Mouse (Mus musculus) layer of hippocampus, adult 2 months (tissue): Measurements from ENCODE around the gene Ifne. TPM values are rescaled to one million over a fixed set of nuclear protein-coding genes. Genes with fewer than 3 reads are reported as not detected.
"Not testable (repeated sequence)": the region's sequence is repeated elsewhere in the genome, so short reads cannot be mapped to it uniquely, and the experiment has no call there.

Experiments used
- DNase-seq, 2 experiments: peaks; one replicate each; pipeline ENCODE4 v3.0.0; 2022; ENCODE audit warnings: low spot score in 2 of 2
- H3K27ac ChIP-seq: fragments of 200-600 bp; 2 replicates; pipeline ENCODE4 v1.8.1; 2022
- H3K4me3 ChIP-seq: fragments of 200-600 bp; 2 replicates; pipeline ENCODE4 v1.8.1; 2022; ENCODE audit warnings: mild to moderate bottlenecking
- CTCF ChIP-seq: fragments of 200-600 bp; conservative IDR thresholded peaks from 2 replicates; pipeline ENCODE4 v1.8.1; 2022; ENCODE audit warnings: antibody characterized with exemption, mild to moderate bottlenecking, moderate library complexity
- microRNA-seq, 2 experiments: library from miRNA; unstranded; fragments of <30 nt; microRNA quantifications; one replicate each; pipeline ENCODE4 v1.2.0; 2021
- total RNA-seq, 2 experiments: library from RNA; stranded (reverse); gene quantifications; 2 replicates each; pipeline ENCODE4 v1.2.3; 2021

The Ifne gene
- total RNA-seq, 2 experiments from 2014 or later = not detected

DNA sequence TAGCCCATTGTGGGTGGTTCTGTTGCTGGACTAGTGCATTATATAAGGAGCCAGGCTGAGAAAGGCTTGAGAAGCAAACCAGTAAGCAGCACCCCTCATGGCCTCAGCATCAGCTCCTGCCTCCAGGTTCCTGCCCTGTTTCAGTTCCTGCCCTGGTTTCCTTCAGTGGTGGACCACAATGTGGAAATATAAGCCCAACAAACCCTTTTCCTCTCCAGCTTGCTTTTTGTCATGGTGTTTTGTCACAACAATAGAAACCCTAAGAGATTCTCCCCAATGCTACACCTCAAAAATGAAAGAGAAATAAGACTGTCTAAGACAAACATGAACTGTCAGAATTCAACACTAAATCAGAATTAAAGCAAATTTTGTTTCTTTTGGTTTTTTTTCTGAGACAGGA is 20.8 kb downstream of the Ifne start:
- DNase-seq = no peak
- TF ChIP-seq CTCF = no peak
- H3K4me3 ChIP-seq = no peak overlapping the region
- no peak overlapping the region for H3K27ac ChIP-seq

- Histone ChIP-seq H3K27ac (no peak overlapping the region), H3K4me3 (no peak overlapping the region)
- no peak for TF ChIP-seq CTCF
- no peak for DNase-seq
These were observed 28.8 kb downstream of the Ifne start for GRCm38 (mm10) chr4:88851026-88851763.

DNA sequence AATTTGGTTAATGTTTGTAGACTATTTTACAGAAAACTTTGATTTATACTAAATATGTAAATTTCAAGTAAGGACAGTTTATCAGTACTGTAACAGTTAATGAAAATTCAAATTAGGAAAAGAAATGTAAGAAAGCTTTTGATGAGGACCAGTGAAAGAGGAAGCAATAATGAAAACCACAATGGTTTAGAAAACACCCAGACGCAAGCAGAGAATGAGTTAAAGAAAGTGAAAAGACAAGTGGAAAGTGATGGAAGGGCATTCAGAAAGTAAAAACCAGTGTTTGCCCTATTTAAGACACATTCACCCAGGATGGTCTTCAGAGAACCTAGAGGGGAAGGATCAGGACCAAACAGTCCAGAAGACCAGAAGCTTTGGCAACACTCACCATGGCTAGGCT is 30.3 kb downstream of the Ifne start, which contains the start of gene Ifna1:
TSS of gene Ifna1 (plus strand) at position 390 of the 400 bp plus-strand sequence.
- TF ChIP-seq CTCF = no peak

DNA sequence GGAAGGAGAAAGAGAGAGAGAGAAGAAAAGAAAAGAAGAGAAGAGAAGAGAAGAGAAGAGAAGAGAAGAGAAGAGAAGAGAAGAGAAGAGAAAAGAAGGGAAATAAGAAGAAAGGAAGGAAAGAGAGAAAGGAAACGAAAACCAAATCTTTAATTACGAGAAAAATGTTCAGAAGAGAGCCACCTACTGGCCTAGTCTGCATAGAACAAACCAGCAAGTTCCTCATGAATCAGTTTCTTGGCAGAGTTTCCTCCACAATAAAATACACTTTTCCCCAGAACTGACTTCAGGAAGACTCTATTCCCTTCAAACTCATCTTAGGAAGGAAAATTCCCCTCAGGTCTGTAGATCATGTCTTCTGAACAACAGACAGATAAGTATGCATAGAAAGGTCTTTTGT is 34.7 kb downstream of the Ifne start:
- H3K27ac ChIP-seq = no peak overlapping the region
- H3K4me3 ChIP-seq = no peak overlapping the region
- TF ChIP-seq CTCF = peak; percentile 72
- no peak for DNase-seq

More for the DNA sequence above, 30.3 kb downstream of the Ifne start, which contains the start of gene Ifna1:
- Histone ChIP-seq H3K4me3 (no peak within 1 kb of the TSS), H3K27ac (no peak within 1 kb of the TSS)
- no peak for DNase-seq

DNA sequence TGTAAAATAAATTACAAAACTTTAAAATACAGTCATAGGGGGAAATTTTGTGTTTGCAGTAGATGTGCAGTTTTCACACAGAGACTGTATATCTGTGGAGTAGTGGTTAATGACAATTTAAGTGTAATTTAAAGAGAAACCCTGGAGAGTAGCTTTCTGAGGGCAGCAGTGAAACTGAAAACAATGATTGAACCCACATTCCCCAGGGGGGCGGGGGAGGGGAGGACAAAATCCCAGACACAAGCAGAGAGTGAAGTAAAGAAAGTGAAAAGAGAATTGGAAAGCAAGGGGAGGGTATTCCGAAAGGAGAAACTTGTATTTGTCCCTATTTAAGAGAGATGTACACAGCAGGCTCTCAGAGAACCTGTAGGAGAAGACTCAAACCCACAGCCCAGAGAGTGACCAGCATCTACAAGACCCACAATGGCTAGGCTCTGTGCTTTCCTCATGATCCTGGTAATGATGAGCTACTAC is 38.5 kb downstream of the Ifne start, which contains the start of gene Ifna4:
TSS of gene Ifna4 (plus strand) at position 424 of the 474 bp plus-strand sequence.
- no peak for DNase-seq
- Histone ChIP-seq H3K27ac (no peak within 1 kb of the TSS), H3K4me3 (no peak within 1 kb of the TSS)
- no peak for TF ChIP-seq CTCF

DNA sequence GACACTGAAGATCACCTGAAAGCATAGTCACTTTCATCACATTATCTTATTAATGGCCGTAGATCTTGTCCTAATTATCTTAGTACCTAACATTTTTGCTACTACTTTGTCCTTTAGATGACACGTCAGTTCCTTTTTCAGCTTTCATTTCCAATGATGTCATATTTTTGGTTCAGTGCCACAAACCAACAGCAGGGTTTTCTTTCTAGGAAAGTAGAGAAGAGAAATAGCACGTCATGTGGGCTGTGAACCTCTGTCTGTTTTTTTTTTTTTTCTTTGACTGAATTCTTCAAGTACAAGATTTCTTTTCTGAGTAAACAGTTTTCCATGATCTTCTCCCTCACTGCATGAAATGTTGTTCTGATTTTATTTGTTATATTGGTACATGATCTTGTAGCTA is 39.9 kb downstream of the Ifne start:
- TF ChIP-seq CTCF = no peak
- no peak overlapping the region for H3K4me3 ChIP-seq
- no peak overlapping the region for H3K27ac ChIP-seq
- DNase-seq = no peak

DNA sequence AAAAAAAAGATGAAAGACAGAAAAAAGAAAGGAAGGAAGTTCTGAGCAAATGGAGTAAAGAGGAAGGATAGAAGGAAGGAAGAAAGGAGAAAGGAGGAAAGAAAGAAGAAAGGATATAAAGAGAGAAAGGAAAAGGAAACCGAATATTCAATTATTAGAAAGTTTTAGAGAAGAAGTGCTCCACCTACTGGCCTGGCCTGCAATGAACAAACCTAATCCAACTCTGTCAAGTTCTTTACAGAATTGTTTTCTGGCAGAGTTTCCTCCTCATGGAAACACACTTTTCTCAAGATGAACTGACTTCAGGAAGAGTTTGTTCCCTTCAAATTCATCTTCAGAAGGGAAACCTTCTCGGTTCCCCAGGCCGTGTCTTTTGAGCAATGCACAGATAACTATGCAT is 41.2 kb downstream of the Ifne start:
- TF ChIP-seq CTCF = peak; percentile 87
- DNase-seq = peak in 1 of 2 experiments; percentile 23
- Histone ChIP-seq H3K4me3 (no peak overlapping the region), H3K27ac (no peak overlapping the region)

DNA sequence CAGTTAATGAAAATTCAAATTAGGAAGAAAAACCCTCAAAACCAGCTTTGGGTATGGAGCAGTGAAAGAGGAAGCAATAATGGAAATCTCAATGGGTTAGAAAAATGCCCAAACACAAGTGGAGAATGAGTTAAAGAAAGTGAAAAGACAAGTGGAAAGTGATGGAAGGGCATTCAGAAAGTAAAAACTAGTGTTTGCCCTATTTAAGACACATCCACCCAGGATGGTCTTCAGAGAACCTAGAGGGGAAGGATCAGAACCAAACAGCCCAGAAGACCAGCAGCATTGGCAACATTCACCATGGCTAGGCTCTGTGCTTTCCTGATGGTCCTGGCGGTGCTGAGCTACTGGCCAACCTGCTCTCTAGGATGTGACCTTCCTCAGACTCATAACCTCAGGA is 44.8 kb downstream of the Ifne start, which contains the start of gene Ifna5:
TSS of gene Ifna5 (plus strand) at position 301 of the 400 bp plus-strand sequence.
- H3K4me3 ChIP-seq, H3K27ac ChIP-seq, DNase-seq: not testable (repeated sequence)

DNA sequence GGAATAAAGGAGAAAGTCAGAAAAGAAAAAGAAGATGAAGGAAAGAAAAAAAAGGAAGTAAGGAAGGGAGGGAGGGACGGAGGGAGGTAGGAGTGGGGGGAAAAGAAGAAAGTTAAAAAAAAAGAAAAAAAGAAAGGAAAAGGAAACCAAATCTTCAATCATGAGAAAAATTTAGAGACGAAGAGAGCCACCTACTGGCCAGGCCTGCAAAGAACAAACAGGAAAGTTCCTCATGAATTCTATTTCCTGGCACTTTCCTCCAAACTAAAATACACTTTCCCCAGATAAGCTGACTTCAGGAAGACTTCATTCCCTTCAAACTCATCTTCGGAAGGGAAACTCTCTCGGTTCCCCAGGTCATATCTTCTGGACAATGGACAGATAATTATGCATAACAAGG is 49.5 kb downstream of the Ifne start:
- DNase-seq = peak in 1 of 2 experiments; percentile 49
- Histone ChIP-seq H3K27ac (no peak overlapping the region), H3K4me3 (no peak overlapping the region)
- TF ChIP-seq CTCF = peak; percentile 86

Small RNA genes lying within 50 kb of the gene (microRNA-seq; reads per million reads assigned to microRNA genes)
- 75.7 to 1,388 reads per million in 2 experiments for gene Mir31

Other genes with a start within 250 kb of the Ifne start
- gene C87499, start 245.8 kb downstream of the Ifne start, total RNA-seq = not detected
- not detected for gene Ifna13, start 235.7 kb downstream of the Ifne start, total RNA-seq
- not detected for gene Ifna16, start 203.3 kb downstream of the Ifne start, total RNA-seq
- gene Ifna2, start 196.3 kb downstream of the Ifne start, total RNA-seq = not detected
- gene Ifnab, start 188.8 kb downstream of the Ifne start, total RNA-seq = not detected
- 1 to 10 TPM; 1.3 to 1.5 TPM for gene Gm26566, start 158.4 kb downstream of the Ifne start, total RNA-seq
- gene Klhl9, start 157.7 kb downstream of the Ifne start, total RNA-seq = 100 to 1,000 TPM; 105 to 107 TPM
- gene Gm13271, start 125.3 kb downstream of the Ifne start, total RNA-seq = not detected
- gene Gm13283, start 120.1 kb downstream of the Ifne start, total RNA-seq = not detected
- gene Gm13290, start 106.4 kb downstream of the Ifne start, total RNA-seq = not detected
- gene Gm13289, start 103.3 kb downstream of the Ifne start, total RNA-seq = not detected
- gene Gm13272, start 100.4 kb downstream of the Ifne start, total RNA-seq = not detected
- gene Ifnz, start 98.1 kb downstream of the Ifne start, total RNA-seq = not detected
- gene Gm13276, start 94.5 kb downstream of the Ifne start, total RNA-seq = not detected
- not detected for gene Gm13277, start 91.6 kb downstream of the Ifne start, total RNA-seq
- gene Gm13278, start 88.7 kb downstream of the Ifne start, total RNA-seq = not detected
- not detected for gene Gm13275, start 85.7 kb downstream of the Ifne start, total RNA-seq
- gene Gm13279, start 82.8 kb downstream of the Ifne start, total RNA-seq = not detected
- gene Gm13285, start 80.5 kb downstream of the Ifne start, total RNA-seq = not detected
- gene Gm13287, start 76.9 kb downstream of the Ifne start, total RNA-seq = not detected
- not detected for gene Gm13288, start 74.7 kb downstream of the Ifne start, total RNA-seq
- gene Ifna7, start 64.0 kb downstream of the Ifne start, total RNA-seq = not detected
- not detected for gene Ifna11, start 60.2 kb downstream of the Ifne start, total RNA-seq
- gene Ifna6, start 52.8 kb downstream of the Ifne start, total RNA-seq = not detected
- gene Ifna5, start 44.7 kb downstream of the Ifne start, total RNA-seq = not detected
- gene Ifna4, start 38.3 kb downstream of the Ifne start, total RNA-seq = not detected
- not detected for gene Ifna1, start 30.1 kb downstream of the Ifne start, total RNA-seq